Mouse (Mus musculus): ENCODE results near the gene Nav2. TPM values are rescaled to one million over a fixed set of nuclear protein-coding genes. Genes with fewer than 3 reads are reported as not detected.

The Nav2 gene
- polyA plus RNA-seq, 1 experiment, result 51.7 TPM

DNA sequence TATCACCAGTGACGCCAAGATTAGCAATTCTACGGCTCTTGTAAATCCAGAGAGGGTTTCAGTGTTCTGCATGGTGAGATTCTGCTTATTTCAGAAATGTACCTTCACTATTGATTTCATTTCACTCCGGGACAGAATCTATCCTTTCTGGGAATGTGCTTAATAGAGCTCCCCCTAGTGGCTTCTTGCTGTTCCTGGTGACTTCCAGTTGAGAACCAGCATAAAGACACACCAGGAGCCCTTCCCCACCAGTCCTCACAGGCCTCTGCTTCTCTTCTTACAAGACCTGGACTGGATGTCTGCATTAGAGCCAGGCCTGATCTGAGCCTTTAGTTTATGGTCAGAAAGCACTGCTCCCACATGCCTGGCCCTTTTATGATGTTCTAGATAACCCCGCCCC is 32.0 kb upstream of the Nav2 start:
- peak; percentile 35 for TF ChIP-seq CTCF (IDR thresholded peaks at IDR 0.05; ENCODE audit: low read depth, low read length)
- TF ChIP-seq POLR2A (IDR thresholded peaks at IDR 0.05; ENCODE audit: insufficient read depth, low read length), result no peak
- Histone ChIP-seq H3K36me3 (ENCODE audit: control insufficient read depth, insufficient read depth, low read length, poor library complexity, severe bottlenecking) (peaks cover 39% of the 10 kb centered on the region), H3K4me3 (ENCODE audit: low read depth, low read length) (no peak overlapping the region), H3K4me1 (ENCODE audit: control insufficient read depth, insufficient read depth, low read length) (no peaks in the 10 kb centered on the region), H3K9me3 (replicated peaks; ENCODE audit: control insufficient read depth, insufficient read depth, low read length, poor library complexity, severe bottlenecking) (no peaks in the 10 kb centered on the region), H3K27me3 (ENCODE audit: control insufficient read depth, insufficient read depth, low read length, poor library complexity, severe bottlenecking) (no peaks in the 10 kb centered on the region), H3K27ac (ENCODE audit: insufficient read depth, low read length) (no peak overlapping the region), H3K9ac (ENCODE audit: low read depth, poor library complexity, severe bottlenecking) (no peak overlapping the region)

GRCm38 (mm10) chr7:48877786-48878390 is 30.6 kb upstream of the Nav2 start:
- H3K27ac ChIP-seq (ENCODE audit: insufficient read depth, low read length), result no peak overlapping the region
- peaks cover 28% of the 10 kb centered on the region for H3K36me3 ChIP-seq (ENCODE audit: control insufficient read depth, insufficient read depth, low read length, poor library complexity, severe bottlenecking)
- no peaks in the 10 kb centered on the region for H3K27me3 ChIP-seq (ENCODE audit: control insufficient read depth, insufficient read depth, low read length, poor library complexity, severe bottlenecking)
- H3K9ac ChIP-seq (ENCODE audit: low read depth, poor library complexity, severe bottlenecking), result no peak overlapping the region
- H3K4me1 ChIP-seq (ENCODE audit: control insufficient read depth, insufficient read depth, low read length), result no peaks in the 10 kb centered on the region
- H3K9me3 ChIP-seq (replicated peaks; ENCODE audit: control insufficient read depth, insufficient read depth, low read length, poor library complexity, severe bottlenecking), result no peaks in the 10 kb centered on the region
- no peak overlapping the region for H3K4me3 ChIP-seq (ENCODE audit: low read depth, low read length)
- no peak for TF ChIP-seq POLR2A (IDR thresholded peaks at IDR 0.05; ENCODE audit: insufficient read depth, low read length)
- TF ChIP-seq EP300 (IDR thresholded peaks at IDR 0.05; ENCODE audit: insufficient read depth, low read depth, low read length), result no peak
- no peak for TF ChIP-seq CTCF (IDR thresholded peaks at IDR 0.05; ENCODE audit: low read depth, low read length)

DNA sequence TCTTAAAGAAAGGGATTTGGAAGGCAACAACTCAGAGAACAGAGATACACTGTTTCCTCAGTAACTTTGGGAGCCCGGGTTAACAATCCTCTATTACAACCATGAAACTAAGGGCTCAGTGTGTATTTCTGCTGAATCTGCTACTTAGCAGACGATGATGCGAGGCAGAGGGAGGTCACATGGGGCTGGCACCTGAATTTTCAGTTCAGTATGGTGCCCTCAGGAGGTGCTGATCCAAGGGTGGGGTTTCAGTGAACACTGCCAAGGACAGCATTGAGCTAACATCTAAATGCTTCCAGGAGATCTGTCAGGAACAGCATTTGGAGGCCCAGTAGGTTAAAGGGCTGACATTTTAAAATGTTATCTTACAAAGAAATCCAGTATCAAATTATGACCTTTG is 28.9 kb upstream of the Nav2 start:
- H3K27ac ChIP-seq (ENCODE audit: insufficient read depth, low read length), result no peak overlapping the region
- H3K4me3 ChIP-seq (ENCODE audit: low read depth, low read length), result no peak overlapping the region
- H3K9me3 ChIP-seq (replicated peaks; ENCODE audit: control insufficient read depth, insufficient read depth, low read length, poor library complexity, severe bottlenecking), result no peaks in the 10 kb centered on the region
- no peaks in the 10 kb centered on the region for H3K27me3 ChIP-seq (ENCODE audit: control insufficient read depth, insufficient read depth, low read length, poor library complexity, severe bottlenecking)
- H3K36me3 ChIP-seq (ENCODE audit: control insufficient read depth, insufficient read depth, low read length, poor library complexity, severe bottlenecking), result peaks cover 14% of the 10 kb centered on the region
- H3K9ac ChIP-seq (ENCODE audit: low read depth, poor library complexity, severe bottlenecking), result no peak overlapping the region
- no peaks in the 10 kb centered on the region for H3K4me1 ChIP-seq (ENCODE audit: control insufficient read depth, insufficient read depth, low read length)
- TF ChIP-seq POLR2A (IDR thresholded peaks at IDR 0.05; ENCODE audit: insufficient read depth, low read length), result no peak
- TF ChIP-seq CTCF (IDR thresholded peaks at IDR 0.05; ENCODE audit: low read depth, low read length), result no peak
- no peak for TF ChIP-seq EP300 (IDR thresholded peaks at IDR 0.05; ENCODE audit: insufficient read depth, low read depth, low read length)

DNA sequence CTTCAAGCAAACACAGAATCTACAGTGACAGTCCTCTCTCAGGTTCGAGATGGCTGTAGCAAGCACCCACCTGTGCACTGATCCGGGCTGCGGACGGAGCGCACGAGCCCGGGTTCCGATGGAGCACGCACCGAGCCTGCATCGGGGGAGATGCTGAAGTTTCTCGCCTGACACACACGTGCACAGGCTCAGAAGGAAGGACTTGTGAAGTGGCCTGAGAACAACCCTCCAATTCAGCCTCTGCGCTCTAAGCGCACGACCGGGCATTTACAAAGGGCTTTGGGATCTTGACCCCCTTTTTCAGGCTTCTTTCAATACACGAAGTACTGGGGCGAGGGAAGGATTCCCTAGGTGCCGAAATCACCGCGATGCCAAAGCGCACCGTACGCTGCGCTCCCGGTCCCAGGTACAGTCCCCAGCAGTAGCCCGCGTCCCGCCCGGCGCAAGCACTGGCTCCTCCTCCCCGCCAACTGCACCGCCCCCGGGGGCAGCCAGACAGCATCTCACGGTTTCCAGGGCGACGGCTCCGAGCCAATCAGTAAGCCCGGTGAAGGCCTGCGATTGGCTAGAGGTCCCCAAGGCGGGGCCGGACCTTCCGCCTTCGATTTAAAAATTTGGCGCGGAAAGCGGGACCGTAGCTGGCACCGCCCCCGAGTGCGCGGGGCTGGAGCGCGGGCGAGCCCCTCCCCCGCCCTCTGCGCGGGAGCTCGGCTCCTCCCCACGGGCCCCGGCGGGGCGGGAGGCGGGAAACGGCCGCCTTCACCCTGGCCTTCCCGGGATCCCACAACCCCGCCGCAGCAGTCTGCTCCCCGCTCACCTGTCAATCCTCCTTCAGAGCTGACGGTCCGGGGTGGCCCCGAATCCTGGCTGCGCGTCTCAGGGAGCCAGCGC is 27.7 kb upstream of the Nav2 start:
- no peaks in the 10 kb centered on the region for H3K4me1 ChIP-seq (ENCODE audit: control insufficient read depth, insufficient read depth, low read length)
- TF ChIP-seq EP300 (IDR thresholded peaks at IDR 0.05; ENCODE audit: insufficient read depth, low read depth, low read length) (no peak), POLR2A (IDR thresholded peaks at IDR 0.05; ENCODE audit: insufficient read depth, low read length) (no peak), CTCF (IDR thresholded peaks at IDR 0.05; ENCODE audit: low read depth, low read length) (no peak)

GRCm38 (mm10) chr7:48881486-48881885 is 27.0 kb upstream of the Nav2 start, which contains the start of gene E2f8:
Gene E2f8, minus strand, starts transcription at chr7:48881596.
- H3K9me3 ChIP-seq (replicated peaks; ENCODE audit: control insufficient read depth, insufficient read depth, low read length, poor library complexity, severe bottlenecking), result no peaks in the 10 kb centered on the region
- no peaks in the 10 kb centered on the region for H3K27me3 ChIP-seq (ENCODE audit: control insufficient read depth, insufficient read depth, low read length, poor library complexity, severe bottlenecking)
- TF ChIP-seq CTCF (IDR thresholded peaks at IDR 0.05; ENCODE audit: low read depth, low read length), result no peak
- no peak for TF ChIP-seq EP300 (IDR thresholded peaks at IDR 0.05; ENCODE audit: insufficient read depth, low read depth, low read length)
- TF ChIP-seq POLR2A (IDR thresholded peaks at IDR 0.05; ENCODE audit: insufficient read depth, low read length), result no peak
- peaks cover 8% of the 10 kb centered on the region for H3K36me3 ChIP-seq (ENCODE audit: control insufficient read depth, insufficient read depth, low read length, poor library complexity, severe bottlenecking)
- no peaks in the 10 kb centered on the region for H3K4me1 ChIP-seq (ENCODE audit: control insufficient read depth, insufficient read depth, low read length)
- H3K27ac ChIP-seq (ENCODE audit: insufficient read depth, low read length), result no peak within 1 kb of the TSS
- H3K4me3 ChIP-seq (ENCODE audit: low read depth, low read length), result peak within 1 kb of the TSS; percentile 85
- peak within 1 kb of the TSS; percentile 94 for H3K9ac ChIP-seq (ENCODE audit: low read depth, poor library complexity, severe bottlenecking)

More for the DNA sequence above, 27.7 kb upstream of the Nav2 start:
- Histone ChIP-seq H3K36me3 (ENCODE audit: control insufficient read depth, insufficient read depth, low read length, poor library complexity, severe bottlenecking) (peaks cover 11% of the 10 kb centered on the region), H3K9me3 (replicated peaks; ENCODE audit: control insufficient read depth, insufficient read depth, low read length, poor library complexity, severe bottlenecking) (no peaks in the 10 kb centered on the region), H3K27ac (ENCODE audit: insufficient read depth, low read length) (no peak overlapping the region), H3K27me3 (ENCODE audit: control insufficient read depth, insufficient read depth, low read length, poor library complexity, severe bottlenecking) (no peaks in the 10 kb centered on the region), H3K4me3 (ENCODE audit: low read depth, low read length) (peak overlapping the region; percentile 85), H3K9ac (ENCODE audit: low read depth, poor library complexity, severe bottlenecking) (peak overlapping the region; percentile 94)

Data from ES-Bruce4 (cell line).